Mouse (Mus musculus): ENCODE results near the gene Sec16b.

GRCm38 (mm10) chr1:157514298-157514697, 7.8 kb downstream of the Sec16b start:
- TF ChIP-seq CTCF (IDR thresholded peaks at IDR 0.05; ENCODE audit: low read depth) (no peak), EP300 (IDR thresholded peaks at IDR 0.05; ENCODE audit: low read depth) (no peak)
